Mouse (Mus musculus) adrenal gland, postnatal 36 days (tissue): Measurements from ENCODE around the gene Tnk1. TPM values are rescaled to one million over a fixed set of nuclear protein-coding genes. Genes with fewer than 3 reads are reported as not detected.

Experiments used
- DNase-seq, 2 experiments: peaks; one replicate each; pipeline ENCODE4 v3.0.0; 2021; ENCODE audit warnings: mixed read lengths in 1 of 2
- long read RNA-seq, 2 experiments: library from polyadenylated mRNA; stranded (forward); transcript quantifications; one replicate each; pipeline ENCODE4 v2.0.0; 2021; ENCODE audit warnings: borderline sequencing depth in 2 of 2
- total RNA-seq, 2 experiments: library from RNA; stranded (reverse); gene quantifications; 2 replicates each; pipeline ENCODE4 v1.2.3; 2021

Tnk1 gene
- total RNA-seq = not detected
- long read RNA-seq, experiment 1 = 0 reads
- long read RNA-seq, experiment 2 = 0 reads

GRCm38 (mm10) chr11:69858113-69858998 is at the start of gene Tnk1:
Gene Tnk1 (minus strand): TSS chr11:69858730.
- no peak for DNase-seq

- no peak for DNase-seq
These were observed 45.8 kb upstream of the Tnk1 start for GRCm38 (mm10) chr11:69904311-69904710.

- DNase-seq = no peak
These were observed 44.4 kb upstream of the Tnk1 start for GRCm38 (mm10) chr11:69902972-69903371.

- no peak for DNase-seq
These were observed 43.5 kb upstream of the Tnk1 start for GRCm38 (mm10) chr11:69901993-69902392.

- peak; percentile 95 for DNase-seq
These were observed 42.9 kb upstream of the Tnk1 start for GRCm38 (mm10) chr11:69901406-69901846.

GRCm38 (mm10) chr11:69900471-69901405 is 42.2 kb upstream of the Tnk1 start, which contains the start of the genes 2810408A11Rik and Neurl4:
Gene 2810408A11Rik (minus strand): TSS chr11:69900987.
Gene Neurl4 (plus strand): TSS chr11:69901072.
- DNase-seq = peak; percentile 90 to 91

- no peak for DNase-seq
These were observed 41.3 kb upstream of the Tnk1 start for GRCm38 (mm10) chr11:69899870-69900269.

GRCm38 (mm10) chr11:69895291-69895690 is 36.8 kb upstream of the Tnk1 start, which contains the start of gene Acap1:
Gene Acap1 (minus strand): TSS chr11:69895539.
- no peak for DNase-seq

GRCm38 (mm10) chr11:69894671-69895070 is 36.1 kb upstream of the Tnk1 start:
- no peak for DNase-seq

- DNase-seq = no peak
These were observed 33.0 kb upstream of the Tnk1 start for GRCm38 (mm10) chr11:69891482-69891881.

- DNase-seq = no peak
These were observed 28.5 kb upstream of the Tnk1 start for GRCm38 (mm10) chr11:69886907-69887635.

- no peak for DNase-seq
These were observed 26.1 kb upstream of the Tnk1 start for GRCm38 (mm10) chr11:69884663-69885062.

GRCm38 (mm10) chr11:69884240-69884639 is 25.7 kb upstream of the Tnk1 start:
- no peak for DNase-seq

- DNase-seq = no peak
These were observed 25.1 kb upstream of the Tnk1 start for GRCm38 (mm10) chr11:69883527-69884151.

- no peak for DNase-seq
These were observed 24.5 kb upstream of the Tnk1 start for GRCm38 (mm10) chr11:69883066-69883465.

GRCm38 (mm10) chr11:69881787-69882670 is 23.5 kb upstream of the Tnk1 start:
- no peak for DNase-seq

- peak; percentile 96 for DNase-seq
These were observed 22.5 kb upstream of the Tnk1 start, which contains the start of gene Kctd11 for GRCm38 (mm10) chr11:69880853-69881603. Gene Kctd11 (minus strand): TSS chr11:69881406.

GRCm38 (mm10) chr11:69880506-69880852 is 21.9 kb upstream of the Tnk1 start:
- DNase-seq = peak; percentile 70 to 79

- DNase-seq = no peak
These were observed 21.2 kb upstream of the Tnk1 start for GRCm38 (mm10) chr11:69879711-69880110.
